Mouse (Mus musculus) ES-E14 (cell line): ENCODE results near the gene Ltb. TPM values are rescaled to one million over a fixed set of nuclear protein-coding genes. Genes with fewer than 3 reads are reported as not detected.

Experiments used
- DNase-seq: peaks from one replicate; pipeline ENCODE4 v3.0.0-alpha.2; 2013; ENCODE audit warnings: low read depth, low spot score
- H3K27ac ChIP-seq: 2 replicates; pipeline ENCODE4 v1.5.1; 2012; ENCODE audit warnings: low read depth, mild to moderate bottlenecking, low read length, moderate library complexity, mixed read lengths; ENCODE audit not compliant: poor library complexity, insufficient read depth, severe bottlenecking
- H3K36me3 ChIP-seq: 2 replicates; pipeline ENCODE4 v1.6.1; 2012; ENCODE audit warnings: mild to moderate bottlenecking, low read length, moderate library complexity, mixed read lengths; ENCODE audit not compliant: control insufficient read depth, poor library complexity, insufficient read depth, severe bottlenecking
- H3K4me1 ChIP-seq, 2 experiments: fragments of 150-350 bp in 1 of 2; sonication (generic) in 1 of 2; 2 replicates each; pipeline ENCODE4 v1.6.1; 2012; ENCODE audit warnings: low read length in 2 of 2, mild to moderate bottlenecking in 1 of 2, mixed read lengths in 1 of 2; ENCODE audit not compliant: control insufficient read depth in 2 of 2, insufficient read depth in 2 of 2, poor library complexity in 1 of 2
- H3K4me3 ChIP-seq, 2 experiments: fragments of 150-350 bp in 1 of 2; sonication (generic) in 1 of 2; 2 replicates each; pipeline ENCODE4 v1.5.1; 2012; ENCODE audit warnings: low read length in 2 of 2, low read depth in 1 of 2, mild to moderate bottlenecking in 1 of 2, mixed read lengths in 1 of 2; ENCODE audit not compliant: insufficient read depth in 1 of 2, poor library complexity in 1 of 2, severe bottlenecking in 1 of 2
- H3K9ac ChIP-seq: 2 replicates; pipeline ENCODE4 v1.6.1; 2012; ENCODE audit warnings: low read depth, mild to moderate bottlenecking, low read length, mixed read lengths; ENCODE audit not compliant: poor library complexity, insufficient read depth, severe bottlenecking
- H3K9me3 ChIP-seq: fragments of 150-350 bp; sonication (generic); 2 replicates; pipeline ENCODE4 v1.6.1; 2012; ENCODE audit warnings: low read depth, mild to moderate bottlenecking, low read length; ENCODE audit not compliant: control insufficient read depth, insufficient read depth
- CHD2 ChIP-seq: IDR thresholded peaks from 2 replicates; pipeline ENCODE4 v1.6.1; 2014; ENCODE audit warnings: mild to moderate bottlenecking, low read depth, low read length, inconsistent platforms
- HCFC1 ChIP-seq: IDR thresholded peaks from 2 replicates; pipeline ENCODE4 v1.6.1; 2012; ENCODE audit warnings: low read length, inconsistent platforms, borderline replicate concordance; ENCODE audit not compliant: insufficient read depth
- MAFK ChIP-seq: IDR thresholded peaks from 2 replicates; pipeline ENCODE4 v1.6.1; 2014; ENCODE audit warnings: mild to moderate bottlenecking, low read depth, low read length, inconsistent platforms; ENCODE audit not compliant: insufficient read depth
- ZC3H11A ChIP-seq: IDR thresholded peaks from 2 replicates; pipeline ENCODE4 v1.6.1; 2012; ENCODE audit warnings: low read depth, mild to moderate bottlenecking, inconsistent platforms, low read length, borderline replicate concordance
- ZNF384 ChIP-seq: IDR thresholded peaks from 2 replicates; pipeline ENCODE4 v1.6.1; 2012; ENCODE audit warnings: low read depth, low read length, inconsistent platforms
- in situ Hi-C, 2 experiments: fragments of 600-800 bp; cut with MboI; formaldehyde crosslinking; loops; one replicate each; pipeline ENCODE4 v1.15.1; 2025; ENCODE audit warnings: low sequenced_read_pairs in 2 of 2, inconsistent platforms in 1 of 2; ENCODE audit not compliant: unreplicated experiment in 2 of 2
- total RNA-seq: library from RNA; depleted of rRNA; stranded (reverse); fragments of 300-350 nt; gene quantifications from 2 replicates; pipeline ENCODE4 v1.2.3, GENCODE M21; 2012; rRNA removed

The Ltb gene
- 10.1 and 19.6 TPM in 2 replicates for total RNA-seq

DNA sequence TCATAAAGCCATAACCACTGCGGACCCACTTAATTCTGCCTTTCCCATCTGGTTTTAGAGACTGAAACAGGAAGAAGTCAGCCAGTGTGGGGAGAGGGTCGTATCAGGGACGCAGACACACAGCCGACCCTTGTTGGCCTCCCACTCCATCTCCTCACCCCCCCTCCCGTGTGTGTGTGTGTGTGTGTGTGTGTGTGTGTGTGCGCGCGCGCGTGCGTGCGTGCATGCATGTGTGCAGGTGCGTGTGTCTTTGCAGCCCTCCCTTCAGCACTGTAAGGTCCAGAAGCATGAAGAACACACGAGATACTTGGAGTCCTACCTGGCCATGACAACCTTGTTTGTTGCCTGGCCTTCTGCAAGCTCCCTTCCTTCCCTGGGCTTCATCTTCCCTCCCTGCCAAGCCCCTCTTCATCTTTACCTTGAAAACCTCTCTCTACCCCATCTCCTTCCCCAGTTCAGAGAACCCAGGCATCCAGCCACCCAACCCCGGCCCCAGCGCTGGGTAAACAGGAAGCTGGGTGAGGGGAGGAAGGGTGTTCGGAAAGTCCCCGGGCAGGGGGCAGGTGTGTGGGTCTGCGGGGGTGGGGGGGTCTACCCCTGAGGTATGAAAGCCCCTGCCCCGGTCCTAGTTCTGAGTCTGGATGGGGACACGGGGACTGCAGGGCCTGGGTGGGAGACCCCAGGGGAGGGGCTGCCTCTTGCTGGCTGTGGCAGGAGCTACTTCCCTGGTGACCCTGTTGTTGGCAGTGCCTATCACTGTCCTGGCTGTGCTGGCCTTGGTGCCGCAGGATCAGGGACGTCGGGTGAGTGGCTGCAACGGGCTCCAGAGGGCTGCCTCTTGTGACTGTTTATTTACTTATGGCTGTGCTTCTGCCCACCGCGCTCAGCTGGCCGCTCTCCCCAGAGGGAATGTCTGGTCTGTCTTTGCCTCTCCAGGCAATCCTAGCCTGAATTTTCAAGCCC, at the start of gene Ltb:
Ltb (plus strand) TSS at position 559 of the 963 bp plus-strand sequence.
- in situ Hi-C loops, result no loop called here
- no peak for TF ChIP-seq ZC3H11A
- TF ChIP-seq MAFK, result no peak
- TF ChIP-seq ZNF384, result no peak
- TF ChIP-seq HCFC1, result no peak
- no peak for TF ChIP-seq CHD2
- Histone ChIP-seq H3K4me3 (peak within 1 kb of the TSS in 1 of 2 experiments; percentile 56; a peak in 2 of 4 replicates), H3K4me1 (peaks cover 0 to 8% of the 10 kb centered on the region in 2 experiments), H3K36me3 (no peaks in the 10 kb centered on the region), H3K9ac (no peak within 1 kb of the TSS), H3K27ac (no peak within 1 kb of the TSS), H3K9me3 (no peaks in the 10 kb centered on the region)
- DNase-seq, result no peak

GRCm38 (mm10) chr17:35146139-35146538, 48.1 kb upstream of the Ltb start:
- in situ Hi-C loops, result no loop called here
- TF ChIP-seq MAFK (no peak), ZC3H11A (no peak), HCFC1 (no peak), CHD2 (no peak), ZNF384 (no peak)
- Histone ChIP-seq H3K4me1 (0 out of 4 replicates have a peak, but pooled peaks cover 0 to 2% of the 10 kb centered on the region in 2 experiments), H3K9me3 (no peaks in the 10 kb centered on the region), H3K9ac (no peak overlapping the region), H3K36me3 (peaks cover 85% of the 10 kb centered on the region), H3K4me3 (no peak overlapping the region), H3K27ac (no peak overlapping the region)
- no peak for DNase-seq

- no peak overlapping the region for H3K4me3 ChIP-seq
- no peaks in the 10 kb centered on the region for H3K4me1 ChIP-seq
- in situ Hi-C loops, result no loop called here
- H3K9me3 ChIP-seq, result no peaks in the 10 kb centered on the region
- TF ChIP-seq CHD2 (no peak), HCFC1 (no peak), MAFK (no peak), ZNF384 (no peak), ZC3H11A (no peak)
- peaks cover 84% of the 10 kb centered on the region for H3K36me3 ChIP-seq
- no peak for DNase-seq
- H3K9ac ChIP-seq, result no peak overlapping the region
- H3K27ac ChIP-seq, result no peak overlapping the region
These were observed 46.9 kb upstream of the Ltb start for GRCm38 (mm10) chr17:35147348-35147747.

GRCm38 (mm10) chr17:35147922-35148639, 46.2 kb upstream of the Ltb start:
- Histone ChIP-seq H3K36me3 (peaks cover 84% of the 10 kb centered on the region), H3K4me1 (no peaks in the 10 kb centered on the region), H3K9me3 (no peaks in the 10 kb centered on the region), H3K4me3 (no peak overlapping the region), H3K9ac (no peak overlapping the region), H3K27ac (no peak overlapping the region)
- in situ Hi-C loops, result no loop called here
- DNase-seq, result no peak
- no peak for TF ChIP-seq ZNF384
- no peak for TF ChIP-seq MAFK
- no peak for TF ChIP-seq HCFC1
- TF ChIP-seq CHD2, result no peak
- TF ChIP-seq ZC3H11A, result no peak
